Mouse (Mus musculus) CD4-positive helper T cell, adult 2 months (primary cell): Measurements from ENCODE around the gene Polr2g.

Experiments used
- DNase-seq: peaks from one replicate; pipeline ENCODE4 v3.0.0-alpha.2; 2012; ENCODE audit warnings: low read depth, missing footprints, low spot score

The Polr2g gene

GRCm38 (mm10) chr19:8818301-8818798 is 20.0 kb upstream of the Polr2g start:
- no peak for DNase-seq

GRCm38 (mm10) chr19:8817001-8817400 is 18.6 kb upstream of the Polr2g start:
- no peak for DNase-seq

- DNase-seq = no peak
These were observed 17.4 kb upstream of the Polr2g start for GRCm38 (mm10) chr19:8815812-8816211.

GRCm38 (mm10) chr19:8806810-8807209 is 8.4 kb upstream of the Polr2g start:
- no peak for DNase-seq

GRCm38 (mm10) chr19:8803879-8804660 is 5.7 kb upstream of the Polr2g start:
- DNase-seq = peak; percentile 11

GRCm38 (mm10) chr19:8803204-8803780 is 4.9 kb upstream of the Polr2g start:
- DNase-seq = no peak

- DNase-seq = peak; percentile 97
These were observed 3.9 kb upstream of the Polr2g start, which contains the start of gene Zbtb3 for GRCm38 (mm10) chr19:8802130-8802821. Gene Zbtb3, plus strand, starts transcription at chr19:8802555.

- peak; percentile 30 for DNase-seq
These were observed 554 bp upstream of the Polr2g start for GRCm38 (mm10) chr19:8798947-8799315.

- no peak for DNase-seq
These were observed 8.2 kb downstream of the Polr2g start for GRCm38 (mm10) chr19:8790171-8790570.

- no peak for DNase-seq
These were observed 9.2 kb downstream of the Polr2g start for GRCm38 (mm10) chr19:8789171-8789570.

GRCm38 (mm10) chr19:8788521-8788920 is 9.9 kb downstream of the Polr2g start:
- DNase-seq = no peak

- peak; percentile 96 for DNase-seq
These were observed 12.2 kb downstream of the Polr2g start, which contains the start of gene Taf6l for GRCm38 (mm10) chr19:8786008-8786781. Gene Taf6l, minus strand, starts transcription at chr19:8786417.

- no peak for DNase-seq
These were observed 23.4 kb downstream of the Polr2g start for GRCm38 (mm10) chr19:8774951-8775421.

- DNase-seq = peak; percentile 96
These were observed 24.1 kb downstream of the Polr2g start, which contains the start of gene Tmem179b for GRCm38 (mm10) chr19:8774086-8774835. Gene Tmem179b, minus strand, starts transcription at chr19:8774467.

GRCm38 (mm10) chr19:8773409-8773808 is 25.0 kb downstream of the Polr2g start:
- DNase-seq = no peak

- DNase-seq = no peak
These were observed 25.4 kb downstream of the Polr2g start for GRCm38 (mm10) chr19:8772996-8773395.

- peak; percentile 90 for DNase-seq
These were observed 27.7 kb downstream of the Polr2g start, which contains the start of gene Tmem223 for GRCm38 (mm10) chr19:8770567-8771270. Gene Tmem223, plus strand, starts transcription at chr19:8770996.

- no peak for DNase-seq
These were observed 32.8 kb downstream of the Polr2g start for GRCm38 (mm10) chr19:8765562-8765961.

GRCm38 (mm10) chr19:8763276-8763675 is 35.1 kb downstream of the Polr2g start:
- no peak for DNase-seq

- DNase-seq = peak; percentile 25
These were observed 37.6 kb downstream of the Polr2g start for GRCm38 (mm10) chr19:8760757-8761156.
